ENCODE assay signal across 15 mouse cellular contexts in genomic region chr1:80061632-80062031, GRCm38 (mm10).
A peak's percentile ranks its signal among the peaks of the same experiment; 100 is the strongest.
DNase-seq lines count a peak whose midpoint lies in the region; ATAC-seq lines count a peak whose summit lies in the region.
"Had no signal": no experiment of that assay in that cellular context is flagged by ENCODE, and none has a peak within 500 bp of the region (broad histone marks: within the 10 kb centered on the region; RNA-seq: fewer than 3 reads in every experiment).

No protein-coding gene starts in this region.

- no peaks in the 10 kb centered on the region for H3K36me3 ChIP-seq in hindbrain, embryonic 15.5 days
- H3K36me3 ChIP-seq in hindbrain, embryonic 14.5 days (replicated peaks; ENCODE audit: control insufficient read depth, insufficient read depth), result no peaks in the 10 kb centered on the region
- H3K36me3 ChIP-seq in embryonic facial prominence, embryonic 14.5 days (ENCODE audit: control insufficient read depth, insufficient read depth, low read length), result no peaks in the 10 kb centered on the region
- no peaks in the 10 kb centered on the region for H3K36me3 ChIP-seq in limb, embryonic 13.5 days
- H3K36me3 ChIP-seq: liver, embryonic 13.5 days had no signal

- WGBS in hindbrain, embryonic 15.5 days, result 53% methylated on average over 7 of the region's 7 CpGs
- WGBS in hindbrain, embryonic 14.5 days, result 67% methylated on average over 7 of the region's 7 CpGs
- 27% methylated on average over 7 of the region's 7 CpGs for WGBS in embryonic facial prominence, embryonic 14.5 days
- 30% methylated on average over 7 of the region's 7 CpGs for WGBS in limb, embryonic 13.5 days

- no peaks in the 10 kb centered on the region for H3K4me1 ChIP-seq in hindbrain, embryonic 15.5 days (replicated peaks)
- no peaks in the 10 kb centered on the region; the same call in 1 of the 2 replicates for H3K4me1 ChIP-seq in hindbrain, embryonic 14.5 days (replicated peaks; ENCODE audit: control insufficient read depth, insufficient read depth, low read length)
- H3K4me1 ChIP-seq in embryonic facial prominence, embryonic 14.5 days (ENCODE audit: control insufficient read depth, insufficient read depth, low read length), result peaks cover 21% of the 10 kb centered on the region
- H3K4me1 ChIP-seq in limb, embryonic 13.5 days, result peaks cover 14% of the 10 kb centered on the region
- H3K4me1 ChIP-seq: liver, embryonic 13.5 days had no signal

- H3K9ac ChIP-seq in hindbrain, embryonic 15.5 days, result no peak overlapping the region
- no peak overlapping the region for H3K9ac ChIP-seq in hindbrain, embryonic 14.5 days
- H3K9ac ChIP-seq in embryonic facial prominence, embryonic 14.5 days (ENCODE audit: low read depth, low read length), result no peak overlapping the region
- H3K9ac ChIP-seq in limb, embryonic 13.5 days, result no peak overlapping the region
- H3K9ac ChIP-seq: liver, embryonic 13.5 days had no signal

- no peak for DNase-seq in hindbrain, embryonic 14.5 days (ENCODE audit: low spot score)
- peak; percentile 13 for DNase-seq in embryo, embryonic 11.5 days (ENCODE audit: low read depth, low spot score)
- peak; percentile 90 for DNase-seq in embryonic facial prominence, embryonic 14.5 days (ENCODE audit: low spot score)
- DNase-seq in urinary bladder, postnatal 25 days (ENCODE audit: low spot score), result no peak
- no peak for DNase-seq in layer of hippocampus, adult 18-20 months (ENCODE audit: low spot score in 2 of 2)
- no peak for DNase-seq in urinary bladder, postnatal 4 days (ENCODE audit: low spot score in 2 of 2)
- DNase-seq: adrenal gland, postnatal 10 days; cerebellum, adult 9-11 months; liver, embryonic 13.5 days; right cerebral cortex, postnatal 14 days; thymus, postnatal 36 days had no signal

- H3K4me2 ChIP-seq in hindbrain, embryonic 15.5 days, result no peak overlapping the region
- no peak overlapping the region for H3K4me2 ChIP-seq in hindbrain, embryonic 14.5 days (replicated peaks)
- H3K4me2 ChIP-seq in embryonic facial prominence, embryonic 14.5 days (ENCODE audit: low read depth, low read length), result no peak overlapping the region
- H3K4me2 ChIP-seq in limb, embryonic 13.5 days (replicated peaks), result peak overlapping the region; percentile 28; the same call in 1 of the 2 replicates
- H3K4me2 ChIP-seq: liver, embryonic 13.5 days had no signal

- no peaks in the 10 kb centered on the region for H3K27me3 ChIP-seq in hindbrain, embryonic 15.5 days
- no peaks in the 10 kb centered on the region for H3K27me3 ChIP-seq in hindbrain, embryonic 14.5 days (ENCODE audit: control insufficient read depth, insufficient read depth, low read length)
- H3K27me3 ChIP-seq in embryonic facial prominence, embryonic 14.5 days (replicated peaks; ENCODE audit: control insufficient read depth, insufficient read depth, low read length), result no peaks in the 10 kb centered on the region
- H3K27me3 ChIP-seq in limb, embryonic 13.5 days, result no peaks in the 10 kb centered on the region
- H3K27me3 ChIP-seq: liver, embryonic 13.5 days; megakaryocyte, embryonic 14.5 days had no signal

- 0 out of 2 replicates have a peak, but pooled peaks have one; percentile 34 for ATAC-seq in hindbrain, embryonic 15.5 days (ENCODE audit: low FRiP score, low read depth)
- no peak for ATAC-seq in hindbrain, embryonic 14.5 days (ENCODE audit: low FRiP score)
- peak; percentile 90 for ATAC-seq in embryonic facial prominence, embryonic 14.5 days (ENCODE audit: low read depth)
- ATAC-seq in limb, embryonic 13.5 days (ENCODE audit: low FRiP score, low read depth), result peak; percentile 64
- ATAC-seq: CD4-positive, CD25-positive, alpha-beta regulatory T cell, adult 4 months had no signal

- H3K9me3 ChIP-seq in hindbrain, embryonic 15.5 days, result no peaks in the 10 kb centered on the region
- H3K9me3 ChIP-seq in hindbrain, embryonic 14.5 days (ENCODE audit: control insufficient read depth, low read length), result no peaks in the 10 kb centered on the region
- H3K9me3 ChIP-seq in embryonic facial prominence, embryonic 14.5 days (ENCODE audit: control insufficient read depth, low read length), result no peaks in the 10 kb centered on the region
- no peaks in the 10 kb centered on the region for H3K9me3 ChIP-seq in limb, embryonic 13.5 days
- H3K9me3 ChIP-seq: liver, embryonic 13.5 days had no signal

- H3K27ac ChIP-seq in hindbrain, embryonic 15.5 days (replicated peaks), result no peak overlapping the region
- H3K27ac ChIP-seq in hindbrain, embryonic 14.5 days, result no peak overlapping the region
- peak overlapping the region; percentile 83 for H3K27ac ChIP-seq in embryonic facial prominence, embryonic 14.5 days (replicated peaks; ENCODE audit: low read depth, low read length)
- no peak overlapping the region for H3K27ac ChIP-seq in limb, embryonic 13.5 days
- H3K27ac ChIP-seq: liver, embryonic 13.5 days had no signal

- H3K4me3 ChIP-seq in hindbrain, embryonic 15.5 days, result no peak overlapping the region
- H3K4me3 ChIP-seq in hindbrain, embryonic 14.5 days (replicated peaks; ENCODE audit: low read length), result no peak overlapping the region
- H3K4me3 ChIP-seq in embryonic facial prominence, embryonic 14.5 days (ENCODE audit: low read depth, low read length), result no peak overlapping the region
- H3K4me3 ChIP-seq in limb, embryonic 13.5 days, result no peak overlapping the region
- H3K4me3 ChIP-seq: liver, embryonic 13.5 days; megakaryocyte, embryonic 14.5 days had no signal

Comparison
In these comparisons a context has a peak if more than half of its experiments do, and no peak if none do; other contexts are left out.
1. DNase-seq: peak in embryo, embryonic 11.5 days (single experiment) and embryonic facial prominence, embryonic 14.5 days (single experiment); none in hindbrain, embryonic 14.5 days (single experiment), urinary bladder, postnatal 25 days (single experiment), layer of hippocampus, adult 18-20 months (0 of 2) and urinary bladder, postnatal 4 days (0 of 2).